Mouse (Mus musculus) cerebellum, adult 2 months (tissue): Measurements from ENCODE around the gene Slc16a14. TPM values are rescaled to one million over a fixed set of nuclear protein-coding genes. Genes with fewer than 3 reads are reported as not detected.
"Not testable (repeated sequence)": the region's sequence is repeated elsewhere in the genome, so short reads cannot be mapped to it uniquely, and the experiment has no call there.

Experiments
- DNase-seq, 2 experiments: peaks; one replicate each; pipeline ENCODE4 v3.0.0; 2021
- H3K27ac ChIP-seq: fragments of 200-500 bp; 2 replicates; pipeline ENCODE4 v1.5.1; 2012; ENCODE audit warnings: low read length, control low read depth, inconsistent platforms; ENCODE audit not compliant: insufficient read depth
- H3K27me3 ChIP-seq: fragments of 200-500 bp; 2 replicates; pipeline ENCODE4 v1.6.1; 2012; ENCODE audit warnings: inconsistent platforms, mild to moderate bottlenecking, low read length, moderate library complexity; ENCODE audit not compliant: control insufficient read depth, insufficient read depth
- H3K4me1 ChIP-seq: fragments of 200-500 bp; 2 replicates; pipeline ENCODE4 v1.6.1; 2011; ENCODE audit warnings: low read length; ENCODE audit not compliant: control insufficient read depth, insufficient read depth
- H3K4me3 ChIP-seq: fragments of 200-500 bp; replicated peaks from 2 replicates; pipeline ENCODE3; 2011; ENCODE audit warnings: mild to moderate bottlenecking, low read depth, low read length, control low read depth; ENCODE audit not compliant: insufficient read depth
- CTCF ChIP-seq: fragments of 200-500 bp; IDR thresholded peaks from 2 replicates; pipeline ENCODE4 v1.5.1; 2011; ENCODE audit warnings: low read depth, mild to moderate bottlenecking, control low read depth, low read length, moderate library complexity, borderline replicate concordance; ENCODE audit not compliant: insufficient read depth
- POLR2A ChIP-seq: fragments of 200-500 bp; IDR thresholded peaks from 2 replicates; pipeline ENCODE4 v1.6.1; 2011; ENCODE audit warnings: low read length, control low read depth, borderline replicate concordance; ENCODE audit not compliant: insufficient read depth
- WGBS: fragments of 180-500 bp; shearing (Covaris S2); methylation state at CpG from one replicate; pipeline ENCODE4 v1.1.7; 2018; 5-methylcytosine and 5-hydroxymethylcytosine counted together
- polyA plus RNA-seq: library from polyadenylated mRNA; depleted of rRNA; stranded (reverse); fragments of >200 nt; gene quantifications from 2 replicates; pipeline ENCODE4 v1.2.3, GENCODE M21; 2012; rRNA removed

Gene Slc16a14
- 4.9 and 5.0 TPM in 2 replicates for polyA plus RNA-seq

DNA sequence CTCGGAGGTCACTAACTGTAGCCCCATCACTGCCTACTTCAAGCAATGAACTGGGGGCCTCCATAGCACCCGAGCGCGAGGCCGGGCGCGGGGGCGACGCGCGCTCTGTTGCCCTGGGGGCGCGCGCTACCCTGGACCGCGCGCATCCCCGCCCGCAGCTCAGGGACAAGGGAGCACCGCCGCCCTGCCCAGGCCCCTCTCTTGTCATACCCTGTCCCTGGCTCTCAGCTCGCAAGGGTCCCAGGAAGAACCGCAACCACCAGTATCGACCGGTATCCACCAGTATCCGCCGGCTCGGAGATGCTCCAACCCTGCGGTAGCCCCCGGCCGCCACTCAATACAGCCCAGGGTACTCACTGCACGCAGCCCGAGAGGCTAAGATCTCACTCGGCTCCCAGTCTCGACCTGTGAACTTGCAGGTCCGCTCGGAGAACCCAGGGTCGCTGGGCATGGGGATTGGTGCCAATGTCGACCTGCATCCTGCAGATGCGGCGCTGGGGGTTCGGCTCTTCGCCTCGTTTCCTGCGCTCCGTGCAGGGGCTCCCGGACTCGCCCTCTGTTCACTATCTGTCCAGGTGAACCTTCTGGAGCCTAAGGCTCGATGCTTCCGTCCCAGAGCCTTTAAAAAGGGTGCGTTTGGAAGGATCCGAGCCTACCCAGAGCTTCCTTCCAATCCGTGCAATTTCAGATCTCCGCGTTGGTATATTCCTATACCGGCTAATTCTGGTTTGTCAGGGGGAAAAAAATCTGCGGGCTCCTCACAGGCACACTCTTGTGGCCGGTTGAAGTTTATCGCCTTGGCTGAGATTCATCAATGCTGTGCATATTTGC is at the start of gene Slc16a14:
Slc16a14 (minus strand) TSS at position 632 of the 831 bp plus-strand sequence.
- H3K4me1 ChIP-seq = peaks cover 5% of the 10 kb centered on the region; the same call in 1 of the 2 replicates
- TF ChIP-seq CTCF (peak; percentile 11; the same call in 1 of the 2 replicates), POLR2A (no peak)
- no peaks in the 10 kb centered on the region for H3K27me3 ChIP-seq
- under 1% methylated on average over 59 of the region's 59 CpGs for WGBS
- H3K4me3 ChIP-seq = peak within 1 kb of the TSS; percentile 69
- peak; percentile 71 to 72 for DNase-seq
- H3K27ac ChIP-seq = peak within 1 kb of the TSS; percentile 43

GRCm38 (mm10) chr1:84961779-84962178 is 26.8 kb upstream of the Slc16a14 start:
- H3K27me3 ChIP-seq, H3K4me3 ChIP-seq, DNase-seq, H3K4me1 ChIP-seq, H3K27ac ChIP-seq: not testable (repeated sequence)
- WGBS = 12% methylated on average over 12 of the region's 12 CpGs

DNA sequence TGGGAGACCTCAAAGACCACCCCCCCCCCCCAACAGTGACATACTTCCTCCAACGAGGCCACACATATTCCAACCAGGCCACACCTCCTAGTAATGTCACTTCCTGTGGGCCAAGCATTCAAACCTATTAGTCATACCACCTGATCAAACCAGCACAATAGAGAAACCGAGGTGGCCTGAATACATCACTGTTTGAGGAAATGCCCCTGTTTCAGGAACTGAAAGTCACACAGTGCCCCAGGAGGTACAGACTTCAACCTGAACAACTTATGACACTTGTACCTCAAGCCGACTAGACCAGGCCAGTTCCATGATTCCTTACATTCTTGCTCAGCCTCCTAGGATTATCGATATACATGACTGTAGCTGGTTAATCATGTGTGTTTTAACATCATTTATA is 22.8 kb upstream of the Slc16a14 start:
- not testable (repeated sequence) for H3K27ac ChIP-seq, H3K4me3 ChIP-seq, DNase-seq, H3K4me1 ChIP-seq, H3K27me3 ChIP-seq
- 86% methylated on average over 4 of the region's 4 CpGs for WGBS

DNA sequence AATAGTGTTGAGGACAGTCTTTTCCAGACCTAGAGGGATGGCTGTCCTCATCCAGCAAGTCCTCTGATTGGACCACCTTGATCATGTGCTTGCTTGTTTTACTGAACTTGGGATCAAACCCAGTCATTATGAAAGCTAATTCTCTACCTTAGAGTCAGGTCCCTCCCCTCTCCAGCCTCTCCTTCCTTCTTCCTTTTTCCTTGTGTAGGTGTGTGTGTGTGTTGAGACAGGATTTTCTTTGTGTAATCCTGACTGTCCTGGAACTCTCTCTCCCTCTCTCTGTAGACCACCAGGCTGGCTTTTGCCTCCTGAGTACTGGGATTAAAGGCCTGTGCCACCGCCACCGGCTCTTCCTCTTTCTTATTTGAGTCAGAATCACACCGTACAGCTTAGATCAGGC is 21.8 kb upstream of the Slc16a14 start:
- H3K27ac ChIP-seq, DNase-seq, H3K4me1 ChIP-seq, H3K27me3 ChIP-seq, H3K4me3 ChIP-seq: not testable (repeated sequence)
- WGBS = 86% methylated on average over 3 of the region's 3 CpGs

DNA sequence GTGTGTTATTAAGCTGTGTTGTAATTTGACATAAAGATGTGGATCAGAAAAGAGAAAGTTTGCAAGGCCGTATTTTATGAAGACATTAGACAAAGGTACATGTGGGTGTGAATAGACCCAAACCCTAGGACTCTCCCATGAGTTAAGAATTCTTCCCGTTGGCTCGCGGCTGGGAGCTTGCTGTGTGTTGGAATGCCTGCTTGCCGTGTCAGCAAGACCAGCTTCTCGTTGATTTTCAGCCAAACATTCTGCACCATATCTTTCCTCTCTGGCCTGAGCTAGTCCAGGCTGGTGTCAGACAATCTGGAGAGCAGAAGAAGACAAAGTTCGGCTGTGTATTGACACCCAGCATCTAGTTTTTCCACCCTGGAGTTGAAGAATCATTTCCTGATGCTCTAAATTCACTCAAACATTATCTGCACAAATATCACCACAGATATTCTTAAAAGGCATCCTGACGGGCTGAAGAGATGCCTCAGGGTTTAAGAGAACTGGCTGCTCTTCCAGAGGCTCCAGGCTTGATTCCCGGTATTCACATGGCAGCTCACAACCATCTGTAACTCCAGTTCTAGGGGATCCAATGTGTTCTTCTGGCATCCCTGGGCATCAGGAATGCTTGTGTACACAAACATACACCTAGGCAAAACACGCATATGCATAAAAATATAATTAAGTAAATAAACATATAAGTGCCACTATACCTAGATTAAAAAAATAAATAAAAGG is 17.7 kb upstream of the Slc16a14 start:
- no peak overlapping the region for H3K4me3 ChIP-seq
- no peaks in the 10 kb centered on the region for H3K27me3 ChIP-seq
- peaks cover 8% of the 10 kb centered on the region; the same call in 1 of the 2 replicates for H3K4me1 ChIP-seq
- TF ChIP-seq POLR2A (no peak), CTCF (no peak)
- H3K27ac ChIP-seq = no peak overlapping the region
- 14% methylated on average over 10 of the region's 10 CpGs for WGBS
- DNase-seq = peak; percentile 61 to 78

- Histone ChIP-seq H3K4me1 (peaks cover 8% of the 10 kb centered on the region; the same call in 1 of the 2 replicates), H3K27ac (no peak overlapping the region), H3K4me3 (no peak overlapping the region), H3K27me3 (no peaks in the 10 kb centered on the region)
- DNase-seq = peak; percentile 43 to 48
- TF ChIP-seq POLR2A = no peak
- TF ChIP-seq CTCF = no peak
- 27% methylated on average over 3 of the region's 3 CpGs for WGBS
Observed at GRCm38 (mm10) chr1:84951566-84951965, 16.6 kb upstream of the Slc16a14 start.

DNA sequence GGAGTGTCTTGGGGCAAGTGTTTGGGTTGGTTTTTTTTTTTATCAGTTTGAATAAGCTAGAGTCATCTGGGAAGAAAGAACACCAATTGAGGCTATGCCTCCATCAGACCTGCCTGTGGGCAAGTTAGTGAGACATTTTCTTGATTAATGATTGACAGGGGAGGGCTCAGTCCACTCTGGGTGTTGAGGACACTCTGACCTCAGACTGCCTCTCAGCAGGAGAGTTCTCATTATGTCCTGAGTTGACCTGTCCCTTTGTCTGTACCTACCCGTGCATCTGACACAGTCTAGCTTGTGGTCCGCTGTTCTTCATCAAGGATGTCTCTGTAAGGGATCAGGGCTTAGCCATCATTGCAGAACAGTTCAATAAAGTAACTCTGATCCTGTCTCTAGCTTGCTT is 12.5 kb upstream of the Slc16a14 start:
- DNase-seq = no peak
- TF ChIP-seq POLR2A (no peak), CTCF (no peak)
- no peaks in the 10 kb centered on the region for H3K27me3 ChIP-seq
- H3K4me3 ChIP-seq = no peak overlapping the region
- H3K4me1 ChIP-seq = 0 out of 2 replicates have a peak, but pooled peaks cover 1% of the 10 kb centered on the region
- WGBS = 70% methylated on average over 2 of the region's 2 CpGs
- H3K27ac ChIP-seq = no peak overlapping the region

DNA sequence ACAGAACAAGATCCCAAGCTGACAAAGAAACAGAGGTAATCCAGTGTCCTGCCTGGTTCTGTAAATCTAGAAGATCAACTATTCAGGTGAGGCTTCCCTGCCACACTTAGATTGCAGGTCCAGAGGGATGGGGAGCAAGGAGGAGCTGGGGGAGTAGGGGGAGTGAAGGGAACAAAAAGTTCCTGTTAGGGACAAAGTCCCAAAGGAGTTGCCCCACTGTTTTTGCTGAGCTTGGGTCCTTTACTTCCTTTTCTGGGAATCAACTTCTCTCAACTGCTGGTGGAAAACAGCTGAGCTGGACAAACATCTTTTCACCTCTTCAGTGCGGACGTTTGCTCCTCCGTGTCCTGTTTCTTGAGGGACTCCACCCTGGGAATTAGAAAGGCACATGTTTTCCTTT is 11.0 kb upstream of the Slc16a14 start:
- no peak for DNase-seq
- TF ChIP-seq CTCF (no peak), POLR2A (no peak)
- no peaks in the 10 kb centered on the region for H3K27me3 ChIP-seq
- no peak overlapping the region for H3K27ac ChIP-seq
- no peak overlapping the region for H3K4me3 ChIP-seq
- 92% methylated on average over 3 of the region's 3 CpGs for WGBS
- no peaks in the 10 kb centered on the region for H3K4me1 ChIP-seq
